9 mouse cellular contexts compared by ENCODE assay signal in the genomic region with DNA sequence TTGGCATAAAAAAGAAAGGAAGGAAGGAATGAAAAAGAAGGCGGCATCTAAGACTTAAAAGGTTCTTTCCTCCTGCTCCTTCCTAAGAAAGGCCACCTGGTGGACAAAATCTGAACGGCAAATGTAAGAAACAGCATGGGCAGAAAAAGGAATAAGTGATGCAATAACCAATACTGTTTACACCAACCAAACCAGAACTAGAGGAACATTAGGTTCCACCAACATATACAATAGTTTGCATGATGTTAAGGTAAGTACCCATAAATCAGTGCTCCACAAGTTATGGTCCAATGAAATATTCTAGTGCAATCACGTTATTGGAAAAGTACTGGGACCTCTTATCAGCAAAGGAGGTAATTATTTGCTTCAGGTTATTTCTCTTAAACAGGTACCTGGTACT. TPM values are rescaled to one million over a fixed set of nuclear protein-coding genes. Genes with fewer than 3 reads are reported as not detected.
DNase-seq lines count a peak whose midpoint lies in the region; ATAC-seq and TF ChIP-seq lines count a peak whose summit lies in the region.
"Had no signal": no experiment of that assay in that cellular context is flagged by ENCODE, and none has a peak within 500 bp of the region (broad histone marks: within the 10 kb centered on the region; RNA-seq: fewer than 3 reads in every experiment).

No protein-coding gene starts in this region.

- no peaks in the 10 kb centered on the region for H3K79me3 ChIP-seq in C2C12 (ENCODE audit: low read depth)

- H3K79me2 ChIP-seq in C2C12 (ENCODE audit: control insufficient read depth, insufficient read depth) = peaks cover 19% of the 10 kb centered on the region

- H3K36me3 ChIP-seq in kidney, embryonic 14.5 days (ENCODE audit: control insufficient read depth, insufficient read depth, low read length) = peaks cover 3% of the 10 kb centered on the region; the same call in 1 of the 2 replicates
- H3K36me3 ChIP-seq in C2C12 (ENCODE audit: control insufficient read depth, insufficient read depth) = peaks cover 7% of the 10 kb centered on the region
- H3K36me3 ChIP-seq: stomach, embryonic 15.5 days had no signal

- no peak for TF ChIP-seq CTCF in C2C12 (IDR thresholded peaks at IDR 0.05; ENCODE audit: control insufficient read depth, insufficient read depth, insufficient read length)
- TF ChIP-seq CTCF in cortical plate, adult 2 months (IDR thresholded peaks at IDR 0.05; ENCODE audit: extremely low read depth, insufficient read depth, low read length) = peak; percentile 31; the same call in 1 of the 2 replicates

- DNase-seq in kidney, adult 18-20 months = peak; percentile 55
- DNase-seq in Muller cell, postnatal 12 days (ENCODE audit: inconsistent ontology term) = peak; percentile 36
- DNase-seq in layer of hippocampus, postnatal 10 days (ENCODE audit: low spot score in 2 of 2) = peak; percentile 54 to 58
- DNase-seq in retina, postnatal 7 days (ENCODE audit: low read depth, low spot score) = peak; percentile 37

- no peaks in the 10 kb centered on the region; the same call in 1 of the 2 replicates for H3K27me3 ChIP-seq in kidney, embryonic 14.5 days (ENCODE audit: control insufficient read depth, insufficient read depth, low read length)
- H3K27me3 ChIP-seq in C2C12 (ENCODE audit: control insufficient read depth, insufficient read depth, insufficient read length) = no peaks in the 10 kb centered on the region
- H3K27me3 ChIP-seq: stomach, embryonic 15.5 days had no signal

- no peaks in the 10 kb centered on the region for H3K4me1 ChIP-seq in kidney, embryonic 14.5 days (ENCODE audit: control insufficient read depth, insufficient read depth, low read length)
- H3K4me1 ChIP-seq in cortical plate, adult 2 months (ENCODE audit: control insufficient read depth, insufficient read depth, low read length) = no peaks in the 10 kb centered on the region
- H3K4me1 ChIP-seq: stomach, embryonic 15.5 days had no signal

- ATAC-seq in kidney, embryonic 14.5 days (ENCODE audit: low FRiP score, low TSS enrichment) = no peak
- ATAC-seq in megakaryocyte-erythroid progenitor cell, adult 5-6 weeks (replicated peaks; ENCODE audit: low FRiP score, low TSS enrichment, poor library complexity, severe bottlenecking) = no peak

- H3K27ac ChIP-seq in kidney, embryonic 14.5 days (ENCODE audit: low read depth, low read length) = no peak overlapping the region
- H3K27ac ChIP-seq in cortical plate, adult 2 months (ENCODE audit: insufficient read depth, low read length) = no peak overlapping the region
- H3K27ac ChIP-seq: stomach, embryonic 15.5 days had no signal

- no peak overlapping the region for H3ac ChIP-seq in C2C12 (ENCODE audit: control insufficient read depth, insufficient read length, low read depth)

- WGBS in kidney, embryonic 14.5 days = 47% methylated on average over 3 of the region's 3 CpGs

- no peak for TF ChIP-seq POLR2A in cortical plate, adult 2 months (IDR thresholded peaks at IDR 0.05; ENCODE audit: extremely low read depth, insufficient read depth, low read length)

- H3K4me2 ChIP-seq in kidney, embryonic 14.5 days (replicated peaks; ENCODE audit: low read depth, low read length) = no peak overlapping the region
- H3K4me2 ChIP-seq: stomach, embryonic 15.5 days had no signal

- no peaks in the 10 kb centered on the region for H3K9me3 ChIP-seq in kidney, embryonic 14.5 days (ENCODE audit: control insufficient read depth, low read length)
- H3K9me3 ChIP-seq: stomach, embryonic 15.5 days had no signal

- no peak overlapping the region for H3K4me3 ChIP-seq in kidney, embryonic 14.5 days (ENCODE audit: low read length)
- no peak overlapping the region for H3K4me3 ChIP-seq in C2C12 (ENCODE audit: insufficient read depth, poor library complexity, severe bottlenecking)
- no peak overlapping the region for H3K4me3 ChIP-seq in cortical plate, adult 2 months (ENCODE audit: insufficient read depth, low read length)
- H3K4me3 ChIP-seq: stomach, embryonic 15.5 days had no signal

- no peak overlapping the region for H3K9ac ChIP-seq in kidney, embryonic 14.5 days (ENCODE audit: low read depth, low read length)
- H3K9ac ChIP-seq: stomach, embryonic 15.5 days had no signal

TF ChIP-seq in C2C12, 6 proteins besides CTCF, POLR2A, EP300 and RAD21:
- TF ChIP-seq FOSL1 (IDR thresholded peaks at IDR 0.05; ENCODE audit: insufficient read depth, low read length, poor library complexity, severe bottlenecking) (no peak), CEBPB (IDR thresholded peaks at IDR 0.05; ENCODE audit: low read depth) (peak; percentile 83)

RNA-seq across cellular contexts. Expression of gene Tsc22d3, which starts 55.7 kb away (rescaled TPM):
- polyA plus RNA-seq in kidney, embryonic 14.5 days (2014; fragmentation: Nextera tagmentation; extraction: Ambion mirVana) = 77.8 and 90.2 TPM in 2 replicates
- 14.5 TPM for polyA plus RNA-seq in C2C12 (2012; fragmentation: generic; extraction: Trizol)
- 115 and 119 TPM in 2 replicates for polyA plus RNA-seq in cortical plate, adult 2 months (2012; rRNA removed)
- 10 to 100 TPM; 66.0 to 76.4 TPM for total RNA-seq in layer of hippocampus, postnatal 10 days (2021)
- total RNA-seq in megakaryocyte-erythroid progenitor cell, adult 5-6 weeks (2014; fragmentation: Nextera tagmentation) = 10.3 and 17.6 TPM in 2 replicates
- total RNA-seq in megakaryocyte-erythroid progenitor cell, adult 5-6 weeks (2017) = 20.5 and 24.5 TPM in 2 replicates
